Mouse (Mus musculus): ENCODE measurements around the gene Rcn3.
"Not testable (repeated sequence)": the region's sequence is repeated elsewhere in the genome, so short reads cannot be mapped to it uniquely, and the experiment has no call there.

The Rcn3 gene

GRCm38 (mm10) chr7:45092048-45092447 lies at the start of gene Rcn3:
Rcn3 (minus strand) TSS chr7:45092221.
- DNase-seq (ENCODE audit: extremely low read depth, low read depth, low spot score), result no peak

- no peak for DNase-seq (ENCODE audit: extremely low read depth, low read depth, low spot score)
These were observed 49.3 kb upstream of the Rcn3 start for GRCm38 (mm10) chr7:45141319-45141718.

- DNase-seq (ENCODE audit: extremely low read depth, low read depth, low spot score), result peak; percentile 72
These were observed 48.1 kb upstream of the Rcn3 start for GRCm38 (mm10) chr7:45139904-45140723.

- DNase-seq (ENCODE audit: extremely low read depth, low read depth, low spot score), result no peak
These were observed 46.4 kb upstream of the Rcn3 start for GRCm38 (mm10) chr7:45138403-45138802.

GRCm38 (mm10) chr7:45137171-45138006 lies 45.4 kb upstream of the Rcn3 start:
- DNase-seq (ENCODE audit: extremely low read depth, low read depth, low spot score), result no peak

GRCm38 (mm10) chr7:45135993-45136567 lies 44.1 kb upstream of the Rcn3 start, which contains the start of the genes Gm45713 and Flt3l:
Gm45713 (minus strand) TSS chr7:45136231.
Flt3l (minus strand) TSS chr7:45136432.
- DNase-seq (ENCODE audit: extremely low read depth, low read depth, low spot score), result no peak

- DNase-seq (ENCODE audit: extremely low read depth, low read depth, low spot score), result no peak
These were observed 43.3 kb upstream of the Rcn3 start for GRCm38 (mm10) chr7:45135370-45135769.

- no peak for DNase-seq (ENCODE audit: extremely low read depth, low read depth, low spot score)
These were observed 42.6 kb upstream of the Rcn3 start for GRCm38 (mm10) chr7:45134544-45135026.

- no peak for DNase-seq (ENCODE audit: extremely low read depth, low read depth, low spot score)
These were observed 41.6 kb upstream of the Rcn3 start for GRCm38 (mm10) chr7:45133446-45134159.

GRCm38 (mm10) chr7:45131850-45132249 lies 39.8 kb upstream of the Rcn3 start:
- DNase-seq (ENCODE audit: extremely low read depth, low read depth, low spot score), result no peak

- DNase-seq (ENCODE audit: extremely low read depth, low read depth, low spot score), result no peak
These were observed 37.9 kb upstream of the Rcn3 start for GRCm38 (mm10) chr7:45129776-45130512.

GRCm38 (mm10) chr7:45129318-45129717 lies 37.3 kb upstream of the Rcn3 start:
- no peak for DNase-seq (ENCODE audit: extremely low read depth, low read depth, low spot score)

GRCm38 (mm10) chr7:45128624-45129246 lies 36.7 kb upstream of the Rcn3 start, which contains the start of gene Rpl13a:
Rpl13a (minus strand) TSS chr7:45128761.
- peak; percentile 90 for DNase-seq (ENCODE audit: extremely low read depth, low read depth, low spot score)

- no peak for DNase-seq (ENCODE audit: extremely low read depth, low read depth, low spot score)
These were observed 35.7 kb upstream of the Rcn3 start for GRCm38 (mm10) chr7:45127700-45128224.

GRCm38 (mm10) chr7:45126844-45127699 lies 35.1 kb upstream of the Rcn3 start:
- no peak for DNase-seq (ENCODE audit: extremely low read depth, low read depth, low spot score)

GRCm38 (mm10) chr7:45126147-45126843 lies 34.3 kb upstream of the Rcn3 start:
- no peak for DNase-seq (ENCODE audit: extremely low read depth, low read depth, low spot score)

- DNase-seq (ENCODE audit: extremely low read depth, low read depth, low spot score), result not testable (repeated sequence)
These were observed 33.6 kb upstream of the Rcn3 start for GRCm38 (mm10) chr7:45125649-45126048.

- DNase-seq (ENCODE audit: extremely low read depth, low read depth, low spot score), result no peak
These were observed 33.2 kb upstream of the Rcn3 start for GRCm38 (mm10) chr7:45125144-45125600.

Measured in fat pad, adult 2 months (tissue).